Mouse (Mus musculus) intestine, postnatal 0 days (tissue): ENCODE data around the gene Togaram2. TPM values are rescaled to one million over a fixed set of nuclear protein-coding genes. Genes with fewer than 3 reads are reported as not detected.

Source experiments
- ATAC-seq: fragments of 200-750 bp; cut with Nextera tagmentation; 2 replicates; pipeline ENCODE4 v1.8.0; 2017; ENCODE audit warnings: mild to moderate bottlenecking, moderate TSS enrichment, moderate library complexity
- H3K27ac ChIP-seq: fragments of 300-500 bp; sonication (generic); 2 replicates; pipeline ENCODE4 v1.5.1; 2014; ENCODE audit warnings: mild to moderate bottlenecking, low read depth, low read length, moderate library complexity
- H3K27me3 ChIP-seq: fragments of 300-500 bp; sonication (generic); replicated peaks from 2 replicates; pipeline ENCODE4 v1.6.1; 2014; ENCODE audit warnings: low read length, mixed read lengths; ENCODE audit not compliant: control insufficient read depth, insufficient read depth
- H3K36me3 ChIP-seq: fragments of 300-500 bp; sonication (generic); 2 replicates; pipeline ENCODE4 v1.6.1; 2014; ENCODE audit warnings: mild to moderate bottlenecking, moderate library complexity; ENCODE audit not compliant: control insufficient read depth, insufficient read depth
- H3K4me1 ChIP-seq: fragments of 300-500 bp; sonication (generic); replicated peaks from 2 replicates; pipeline ENCODE4 v1.6.1; 2014; ENCODE audit warnings: antibody characterized with exemption, low read length, mixed read lengths; ENCODE audit not compliant: control insufficient read depth, insufficient read depth
- H3K4me2 ChIP-seq: fragments of 300-500 bp; sonication (generic); replicated peaks from 2 replicates; pipeline ENCODE4 v1.6.1; 2014; ENCODE audit warnings: low read depth, mild to moderate bottlenecking, moderate library complexity
- H3K4me3 ChIP-seq: fragments of 300-500 bp; sonication (generic); 2 replicates; pipeline ENCODE4 v1.5.1; 2014; ENCODE audit warnings: low read depth, low read length
- H3K9ac ChIP-seq: fragments of 300-500 bp; sonication (generic); 2 replicates; pipeline ENCODE4 v1.6.1; 2014; ENCODE audit warnings: mild to moderate bottlenecking, low read depth, low read length
- H3K9me3 ChIP-seq: fragments of 300-500 bp; sonication (generic); 2 replicates; pipeline ENCODE4 v1.6.1; 2016; ENCODE audit warnings: mixed run types; ENCODE audit not compliant: control insufficient read depth
- CTCF ChIP-seq: sonication (generic); IDR thresholded peaks from 2 replicates; pipeline ENCODE4 v1.5.1; 2016; ENCODE audit warnings: low read depth, mild to moderate bottlenecking, control low read depth, antibody characterized with exemption, moderate library complexity
- WGBS: fragments of 180-500 bp; shearing (Covaris S2); extraction: QIAGEN DNeasy Blood & Tissue Kit; methylation state at CpG from one replicate; pipeline ENCODE4 v1.1.7; 2014; 5-methylcytosine and 5-hydroxymethylcytosine counted together
- polyA plus RNA-seq: library from polyadenylated mRNA; unstranded; fragments of >200 nt; fragmentation: Nextera tagmentation; extraction: Ambion mirVana; gene quantifications from 2 replicates; pipeline ENCODE4 v1.2.1, GENCODE M21; 2015

Gene Togaram2
- polyA plus RNA-seq, 1 experiment from 2014 or later = 0.07 TPM

- Histone ChIP-seq H3K4me2 (no peak overlapping the region), H3K4me3 (no peak overlapping the region), H3K9ac (no peak overlapping the region), H3K36me3 (no peaks in the 10 kb centered on the region), H3K9me3 (no peaks in the 10 kb centered on the region), H3K27ac (no peak overlapping the region), H3K4me1 (no peaks in the 10 kb centered on the region), H3K27me3 (peaks cover 18% of the 10 kb centered on the region)
- no peak for ATAC-seq
- 77% methylated on average over 3 of the region's 3 CpGs for WGBS
- peak; percentile 29 for TF ChIP-seq CTCF
These were observed 105.6 kb downstream of the Togaram2 start for GRCm38 (mm10) chr17:71778696-71779095.

Other genes starting within 250 kb of the Togaram2 start
- 0.40 and 0.54 TPM in 2 replicates for gene Gm4707, start 213.3 kb upstream of the Togaram2 start, polyA plus RNA-seq
- 25.6 and 26.6 TPM in 2 replicates for gene Smchd1, start 197.9 kb upstream of the Togaram2 start, polyA plus RNA-seq
- 8.8 and 10.0 TPM in 2 replicates for gene Ndc80, start 146.4 kb upstream of the Togaram2 start, polyA plus RNA-seq
- gene Spdya, start 121.2 kb upstream of the Togaram2 start, polyA plus RNA-seq = 0.27 and 0.66 TPM in 2 replicates
- 22.8 and 26.5 TPM in 2 replicates for gene Wdr43, start 57.4 kb upstream of the Togaram2 start, polyA plus RNA-seq
- gene Pcare, start 79.6 kb downstream of the Togaram2 start, polyA plus RNA-seq = not detected in 2 replicates
- gene Clip4, start 95.2 kb downstream of the Togaram2 start, polyA plus RNA-seq = 3.3 and 3.7 TPM in 2 replicates